Mouse (Mus musculus) thymus, adult 2 months (tissue): ENCODE data around the gene Kirrel3.

Experiments
- CTCF ChIP-seq: fragments of 200-500 bp; IDR thresholded peaks from 2 replicates; pipeline ENCODE4 v1.5.1; 2012; ENCODE audit warnings: mild to moderate bottlenecking, control low read depth, low read length, moderate library complexity, borderline replicate concordance; ENCODE audit not compliant: control insufficient read depth, poor library complexity, insufficient read depth; ENCODE audit errors: extremely low read depth
- POLR2A ChIP-seq: fragments of 200-500 bp; IDR thresholded peaks from 2 replicates; pipeline ENCODE4 v1.6.1; 2012; ENCODE audit warnings: mild to moderate bottlenecking, low read length, control low read depth, moderate library complexity; ENCODE audit not compliant: control insufficient read depth, poor library complexity, insufficient read depth; ENCODE audit errors: extremely low read depth

DNA sequence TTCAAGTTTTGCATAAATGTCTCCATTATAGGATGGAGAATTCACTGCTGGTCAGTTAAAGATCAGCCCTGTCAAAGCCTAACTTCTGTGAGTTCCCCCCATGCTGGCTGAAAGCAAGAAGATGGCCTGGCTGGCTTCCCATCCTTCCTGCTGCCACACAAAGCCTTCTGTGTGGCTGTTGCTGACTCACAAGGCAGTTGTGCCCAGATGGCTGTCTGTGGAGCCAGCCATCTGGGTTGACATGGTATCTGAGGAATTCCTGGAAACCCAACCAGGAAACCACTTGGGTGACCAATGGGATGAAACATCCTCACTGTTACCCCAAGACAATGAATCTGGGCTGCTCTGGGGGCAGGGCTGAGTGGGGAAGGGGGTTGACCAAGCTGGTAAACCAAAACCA, 500.5 kb downstream of the Kirrel3 start:
- TF ChIP-seq POLR2A (no peak), CTCF (no peak)
